Mouse (Mus musculus) frontal cortex, postnatal 25 days (tissue): ENCODE measurements around the gene Lrtm1.

Experiments used
- DNase-seq, 2 experiments: peaks; one replicate each; pipeline ENCODE4 v3.0.0; 2022; ENCODE audit warnings: low spot score in 2 of 2

Lrtm1 gene

GRCm38 (mm10) chr14:29017883-29018282, at the start of gene Lrtm1:
Lrtm1 (plus strand) TSS chr14:29018208.
- no peak for DNase-seq

GRCm38 (mm10) chr14:28969247-28969646, 48.8 kb upstream of the Lrtm1 start:
- DNase-seq = peak in 1 of 2 experiments; percentile 11

GRCm38 (mm10) chr14:28972620-28973019, 45.4 kb upstream of the Lrtm1 start:
- no peak for DNase-seq

- DNase-seq = no peak
These were observed 38.8 kb upstream of the Lrtm1 start for GRCm38 (mm10) chr14:28979230-28979629.

- no peak for DNase-seq
These were observed 37.5 kb upstream of the Lrtm1 start for GRCm38 (mm10) chr14:28980482-28980881.

- DNase-seq = no peak
These were observed 33.7 kb upstream of the Lrtm1 start for GRCm38 (mm10) chr14:28984276-28984675.

GRCm38 (mm10) chr14:28988211-28988900, 29.7 kb upstream of the Lrtm1 start:
- DNase-seq = no peak

GRCm38 (mm10) chr14:28996569-28996968, 21.4 kb upstream of the Lrtm1 start:
- DNase-seq = no peak

- no peak for DNase-seq
These were observed 12.7 kb upstream of the Lrtm1 start for GRCm38 (mm10) chr14:29005228-29005840.

- DNase-seq = no peak
These were observed 8.4 kb upstream of the Lrtm1 start for GRCm38 (mm10) chr14:29009644-29010043.

GRCm38 (mm10) chr14:29013161-29013560, 4.8 kb upstream of the Lrtm1 start:
- DNase-seq = no peak

GRCm38 (mm10) chr14:29014680-29015079, 3.3 kb upstream of the Lrtm1 start:
- DNase-seq = no peak

- no peak for DNase-seq
These were observed 2.1 kb upstream of the Lrtm1 start for GRCm38 (mm10) chr14:29015896-29016295.

- no peak for DNase-seq
These were observed 450 bp downstream of the Lrtm1 start for GRCm38 (mm10) chr14:29018316-29019000.

GRCm38 (mm10) chr14:29021295-29021694, 3.3 kb downstream of the Lrtm1 start:
- DNase-seq = no peak

- no peak for DNase-seq
These were observed 5.2 kb downstream of the Lrtm1 start for GRCm38 (mm10) chr14:29023246-29023645.

- DNase-seq = no peak
These were observed 7.3 kb downstream of the Lrtm1 start for GRCm38 (mm10) chr14:29025335-29025734.

GRCm38 (mm10) chr14:29027276-29027675, 9.3 kb downstream of the Lrtm1 start:
- DNase-seq = no peak

GRCm38 (mm10) chr14:29028391-29029106, 10.5 kb downstream of the Lrtm1 start:
- DNase-seq = no peak

- DNase-seq = no peak
These were observed 11.1 kb downstream of the Lrtm1 start for GRCm38 (mm10) chr14:29029107-29029469.

- DNase-seq = no peak
These were observed 11.9 kb downstream of the Lrtm1 start for GRCm38 (mm10) chr14:29029896-29030420.

GRCm38 (mm10) chr14:29030519-29030918, 12.5 kb downstream of the Lrtm1 start:
- DNase-seq = no peak
